In the genomic region with DNA sequence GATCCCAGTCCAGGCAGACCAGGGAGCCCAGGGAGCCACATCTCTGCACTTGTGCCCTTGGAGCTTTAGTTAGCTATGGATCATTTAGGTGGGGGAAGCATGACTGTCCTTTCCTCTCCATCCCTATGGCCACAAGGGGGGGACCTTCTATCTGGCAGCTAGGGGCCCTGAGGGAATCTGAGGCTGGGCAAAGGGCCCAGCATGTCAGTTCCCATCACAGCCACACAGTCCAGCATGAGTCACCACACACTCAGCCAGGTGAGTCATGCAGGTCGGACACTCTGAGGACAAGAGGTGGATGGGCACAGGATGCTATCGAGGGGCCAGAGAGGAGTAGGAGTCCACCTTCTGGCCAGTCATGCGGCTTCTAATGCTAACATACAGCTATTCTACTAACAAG, we compare ENCODE assay signal across 13 mouse cellular contexts. TPM values are rescaled to one million over a fixed set of nuclear protein-coding genes. Genes with fewer than 3 reads are reported as not detected.
DNase-seq lines count a peak whose midpoint lies in the region; ATAC-seq lines count a peak whose summit lies in the region.
"Had no signal": no experiment of that assay in that cellular context is flagged by ENCODE, and none has a peak within 500 bp of the region (broad histone marks: within the 10 kb centered on the region; RNA-seq: fewer than 3 reads in every experiment).

No protein-coding gene starts in this region.

- H3K36me3 ChIP-seq in kidney, embryonic 14.5 days (ENCODE audit: control insufficient read depth, insufficient read depth, low read length) = peaks cover 10% of the 10 kb centered on the region; the same call in 1 of the 2 replicates
- peaks cover 37% of the 10 kb centered on the region for H3K36me3 ChIP-seq in heart, embryonic 14.5 days (ENCODE audit: control insufficient read depth, insufficient read depth, low read length)
- peaks cover 15% of the 10 kb centered on the region for H3K36me3 ChIP-seq in forebrain, embryonic 12.5 days (replicated peaks)

- H3K9me3 ChIP-seq in kidney, embryonic 14.5 days (ENCODE audit: control insufficient read depth, low read length) = no peaks in the 10 kb centered on the region
- H3K9me3 ChIP-seq in heart, embryonic 14.5 days (ENCODE audit: control insufficient read depth, low read length) = no peaks in the 10 kb centered on the region
- no peaks in the 10 kb centered on the region for H3K9me3 ChIP-seq in forebrain, embryonic 12.5 days

- H3K27me3 ChIP-seq in kidney, embryonic 14.5 days (ENCODE audit: control insufficient read depth, insufficient read depth, low read length) = no peaks in the 10 kb centered on the region
- no peaks in the 10 kb centered on the region for H3K27me3 ChIP-seq in heart, embryonic 14.5 days (ENCODE audit: control insufficient read depth, insufficient read depth, low read length)
- H3K27me3 ChIP-seq in forebrain, embryonic 12.5 days = no peaks in the 10 kb centered on the region

- H3K4me1 ChIP-seq in kidney, embryonic 14.5 days (ENCODE audit: control insufficient read depth, insufficient read depth, low read length) = peaks cover 5% of the 10 kb centered on the region
- peaks cover 5 to 12% of the 10 kb centered on the region in 2 experiments; a peak in 3 of 4 replicates for H3K4me1 ChIP-seq in heart, embryonic 14.5 days (ENCODE audit: control insufficient read depth in 2 of 2, insufficient read depth in 2 of 2, low read length in 2 of 2)
- peaks cover 14% of the 10 kb centered on the region for H3K4me1 ChIP-seq in forebrain, embryonic 12.5 days

- H3K4me3 ChIP-seq in kidney, embryonic 14.5 days (ENCODE audit: low read length) = no peak overlapping the region
- H3K4me3 ChIP-seq in heart, embryonic 14.5 days (ENCODE audit: control insufficient read depth in 1 of 2, insufficient read depth in 1 of 2, low read depth in 1 of 2, low read length in 2 of 2) = no peak overlapping the region
- no peak overlapping the region for H3K4me3 ChIP-seq in forebrain, embryonic 12.5 days (replicated peaks)

- no peak overlapping the region for H3K27ac ChIP-seq in kidney, embryonic 14.5 days (ENCODE audit: low read depth, low read length)
- no peak overlapping the region for H3K27ac ChIP-seq in heart, embryonic 14.5 days (replicated peaks in 1 of 2; ENCODE audit: control insufficient read depth in 1 of 2, insufficient read depth in 1 of 2, low read depth in 2 of 2, low read length in 2 of 2)
- no peak overlapping the region for H3K27ac ChIP-seq in forebrain, embryonic 12.5 days

- no peak overlapping the region for H3K4me2 ChIP-seq in kidney, embryonic 14.5 days (replicated peaks; ENCODE audit: low read depth, low read length)
- no peak overlapping the region for H3K4me2 ChIP-seq in heart, embryonic 14.5 days (ENCODE audit: low read length)
- H3K4me2 ChIP-seq in forebrain, embryonic 12.5 days = no peak overlapping the region

- DNase-seq in kidney, postnatal 4 days = peak; percentile 7 to 14
- peak; percentile 81 for DNase-seq in MN1 (ENCODE audit: low spot score)
- peak; percentile 51 to 56 for DNase-seq in adrenal gland, postnatal 36 days
- no peak for DNase-seq in spleen, postnatal 36 days (ENCODE audit: low spot score in 2 of 2)
- DNase-seq in layer of hippocampus, adult 9-10 months (ENCODE audit: low spot score) = no peak
- DNase-seq: kidney, adult 2 months had no signal

- ATAC-seq in kidney, embryonic 14.5 days (ENCODE audit: low FRiP score, low TSS enrichment) = no peak
- ATAC-seq in heart, embryonic 14.5 days (ENCODE audit: insufficient number of reproducible peaks, insufficient read depth, low FRiP score, low read depth) = no peak
- no peak for ATAC-seq in forebrain, embryonic 12.5 days (ENCODE audit: low FRiP score)

- 89% methylated on average over 3 of the region's 3 CpGs for WGBS in kidney, embryonic 14.5 days
- WGBS in heart, embryonic 14.5 days = 55% methylated on average over 3 of the region's 3 CpGs
- WGBS in forebrain, embryonic 12.5 days = 100% methylated on average over 3 of the region's 3 CpGs

- H3K9ac ChIP-seq in kidney, embryonic 14.5 days (ENCODE audit: low read depth, low read length) = no peak overlapping the region
- H3K9ac ChIP-seq in heart, embryonic 14.5 days (ENCODE audit: low read length) = peak overlapping the region; percentile 16; the same call in 1 of the 2 replicates
- no peak overlapping the region for H3K9ac ChIP-seq in forebrain, embryonic 12.5 days

RNA-seq across cellular contexts. Expression of a gene that starts 2.3 kb away (rescaled TPM):
- polyA plus RNA-seq in kidney, embryonic 14.5 days (2014; fragmentation: Nextera tagmentation; extraction: Ambion mirVana) = 67.5 and 68.3 TPM in 2 replicates
- total RNA-seq in adrenal gland, postnatal 36 days (2021) = 10 to 100 TPM; 57.5 to 62.1 TPM
- polyA plus RNA-seq in heart, embryonic 14.5 days (2014; fragmentation: Nextera tagmentation; extraction: Ambion mirVana) = 98.9 and 111 TPM in 2 replicates
- polyA plus RNA-seq in forebrain, embryonic 12.5 days (2016; fragmentation: Nextera tagmentation; extraction: Ambion mirVana) = 47.0 and 47.2 TPM in 2 replicates

RNA-seq across cellular contexts. Expression of a gene that starts 13.1 kb away (rescaled TPM):
- not detected in 2 replicates for polyA plus RNA-seq in kidney, embryonic 14.5 days (2014; fragmentation: Nextera tagmentation; extraction: Ambion mirVana)
- total RNA-seq in adrenal gland, postnatal 36 days (2021) = not detected
- not detected in 2 replicates for polyA plus RNA-seq in heart, embryonic 14.5 days (2014; fragmentation: Nextera tagmentation; extraction: Ambion mirVana)
- not detected in 2 replicates for polyA plus RNA-seq in forebrain, embryonic 12.5 days (2016; fragmentation: Nextera tagmentation; extraction: Ambion mirVana)
- total RNA-seq: gastrocnemius, adult 8-10 months had no signal
- polyA plus RNA-seq: embryonic facial prominence, embryonic 11.5 days; kidney, adult 2 months; lung, embryonic 16.5 days; small intestine, adult 2 months had no signal

RNA-seq across cellular contexts. Expression of a gene that starts 28.0 kb away (rescaled TPM):
- polyA plus RNA-seq in kidney, embryonic 14.5 days (2014; fragmentation: Nextera tagmentation; extraction: Ambion mirVana) = 1.4 and 1.6 TPM in 2 replicates
- under 1 TPM; 0.60 to 0.79 TPM for total RNA-seq in adrenal gland, postnatal 36 days (2021)
- 1.1 and 2.0 TPM in 2 replicates for polyA plus RNA-seq in heart, embryonic 14.5 days (2014; fragmentation: Nextera tagmentation; extraction: Ambion mirVana)
- 1.7 and 2.1 TPM in 2 replicates for polyA plus RNA-seq in forebrain, embryonic 12.5 days (2016; fragmentation: Nextera tagmentation; extraction: Ambion mirVana)

RNA-seq across cellular contexts. Expression of a gene that starts 28.2 kb away (rescaled TPM):
- polyA plus RNA-seq in kidney, embryonic 14.5 days (2014; fragmentation: Nextera tagmentation; extraction: Ambion mirVana) = 51.6 and 85.6 TPM in 2 replicates
- total RNA-seq in adrenal gland, postnatal 36 days (2021) = 10 to 100 TPM; 53.8 to 64.0 TPM
- polyA plus RNA-seq in heart, embryonic 14.5 days (2014; fragmentation: Nextera tagmentation; extraction: Ambion mirVana) = 39.9 and 42.6 TPM in 2 replicates
- 102 and 110 TPM in 2 replicates for polyA plus RNA-seq in forebrain, embryonic 12.5 days (2016; fragmentation: Nextera tagmentation; extraction: Ambion mirVana)

RNA-seq across cellular contexts. Expression of a gene that starts 35.2 kb away (rescaled TPM):
- polyA plus RNA-seq in kidney, embryonic 14.5 days (2014; fragmentation: Nextera tagmentation; extraction: Ambion mirVana) = not detected in 2 replicates
- under 1 TPM in 1 of 2 experiments, not detected in 1; 0.20 TPM for total RNA-seq in adrenal gland, postnatal 36 days (2021)
- polyA plus RNA-seq in heart, embryonic 14.5 days (2014; fragmentation: Nextera tagmentation; extraction: Ambion mirVana) = 7.0 and 9.3 TPM in 2 replicates
- not detected in 2 replicates for polyA plus RNA-seq in forebrain, embryonic 12.5 days (2016; fragmentation: Nextera tagmentation; extraction: Ambion mirVana)
- polyA plus RNA-seq: embryonic facial prominence, embryonic 11.5 days; small intestine, adult 2 months had no signal

Comparison
In these comparisons a context has a peak if more than half of its experiments do, and no peak if none do; other contexts are left out.
1. DNase-seq: peak in kidney, postnatal 4 days (2 of 2), MN1 (single experiment) and adrenal gland, postnatal 36 days (2 of 2); none in spleen, postnatal 36 days (0 of 2) and layer of hippocampus, adult 9-10 months (single experiment).